Mouse (Mus musculus) retina, postnatal 1 day (tissue): ENCODE measurements around the gene Ccdc183.

Source experiments
- DNase-seq: peaks from one replicate; pipeline ENCODE4 v3.0.0-alpha.2; 2012

The Ccdc183 gene

DNA sequence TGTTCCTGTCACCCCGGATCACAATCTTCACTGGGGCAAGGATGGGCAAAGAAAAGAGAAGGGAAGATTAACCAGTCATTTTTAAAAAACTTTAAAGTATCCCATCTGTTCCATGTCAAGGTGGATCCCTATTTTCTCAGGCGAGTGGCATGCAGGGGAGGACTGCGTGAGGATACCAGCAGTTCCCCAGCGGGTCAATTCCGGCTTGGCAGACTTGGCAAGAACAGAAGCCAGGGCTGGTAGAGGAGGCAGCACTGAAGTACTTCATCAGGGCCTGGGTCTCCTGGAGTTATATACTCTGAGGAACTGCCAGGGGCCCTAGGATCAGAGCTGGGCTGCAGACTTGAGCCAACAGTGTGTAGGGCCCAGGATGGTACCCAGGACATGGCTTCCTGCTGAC, 15.0 kb downstream of the Ccdc183 start:
- DNase-seq, result no peak

DNA sequence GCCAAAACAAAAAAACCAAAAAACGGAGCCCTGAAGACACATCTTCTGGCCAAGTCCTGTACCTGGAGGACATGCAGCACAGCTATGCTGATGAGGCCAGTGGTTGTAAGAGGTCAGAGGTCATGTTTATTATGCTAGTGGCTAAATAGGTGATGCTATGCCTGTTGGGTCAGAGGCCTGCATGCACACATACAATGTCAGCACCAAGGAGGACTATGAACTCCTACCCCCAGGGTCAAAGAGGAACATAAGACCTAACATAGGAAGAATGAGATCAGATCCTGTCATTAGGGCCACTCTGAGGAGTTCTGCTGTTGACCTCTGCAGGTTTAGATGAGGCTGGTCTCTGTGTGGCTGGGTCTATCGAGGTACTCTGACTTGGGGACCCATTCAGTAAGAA, 17.4 kb downstream of the Ccdc183 start:
- DNase-seq, result no peak

DNA sequence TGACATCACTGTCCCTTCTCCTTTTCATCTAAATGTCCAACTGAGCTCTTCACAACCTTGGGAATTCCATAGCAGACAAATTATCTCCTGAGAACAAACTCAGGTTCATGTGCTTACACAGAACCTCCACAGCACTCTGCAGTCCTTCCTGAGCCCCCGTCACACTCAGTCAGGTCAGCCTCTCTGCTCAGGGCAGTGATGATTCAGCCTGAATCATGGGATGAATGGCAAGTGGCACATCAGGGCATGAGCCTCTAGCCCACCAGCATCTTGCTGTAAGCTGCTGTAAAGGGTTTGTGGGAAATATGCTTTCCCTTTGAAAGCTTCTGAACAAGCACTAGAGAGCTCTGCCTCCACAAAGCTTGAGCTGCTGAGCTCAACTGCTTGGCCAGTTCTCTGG, 18.7 kb downstream of the Ccdc183 start:
- no peak for DNase-seq

DNA sequence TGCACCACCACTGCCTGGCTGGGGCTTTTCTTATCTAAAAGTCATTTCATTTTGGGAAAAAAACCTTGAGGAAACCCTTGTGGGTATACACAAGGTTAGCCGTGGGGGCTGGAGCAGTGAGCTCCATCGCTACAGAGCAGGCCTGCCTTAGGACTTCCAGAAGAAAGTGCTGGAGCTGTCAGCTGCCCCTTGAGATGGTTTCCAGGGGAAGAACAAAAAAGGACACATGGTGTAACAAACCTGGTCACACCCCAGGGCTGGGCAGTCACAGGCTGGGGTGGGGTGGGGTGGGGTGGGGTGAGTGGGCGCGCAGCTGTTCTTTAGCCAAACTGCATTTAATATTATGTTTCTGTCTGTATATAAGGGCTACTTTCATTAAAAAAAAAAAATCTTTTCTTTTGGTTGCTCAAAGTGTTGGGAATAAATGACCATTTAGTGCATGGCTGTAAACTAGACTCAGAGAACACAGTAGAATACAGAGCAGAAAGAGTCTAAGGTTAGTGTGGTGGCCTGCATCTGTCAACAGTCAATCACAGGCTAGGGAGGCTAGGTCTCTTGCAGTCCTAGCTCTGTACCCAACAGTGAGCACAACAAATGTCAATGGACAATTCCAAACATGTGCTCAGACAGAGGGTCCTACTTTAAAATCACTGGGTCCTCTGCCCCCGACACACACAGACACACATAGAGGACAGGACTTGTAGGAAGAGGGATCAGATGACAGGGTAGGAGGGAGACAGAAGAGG, 20.5 kb downstream of the Ccdc183 start:
- DNase-seq, result no peak

DNA sequence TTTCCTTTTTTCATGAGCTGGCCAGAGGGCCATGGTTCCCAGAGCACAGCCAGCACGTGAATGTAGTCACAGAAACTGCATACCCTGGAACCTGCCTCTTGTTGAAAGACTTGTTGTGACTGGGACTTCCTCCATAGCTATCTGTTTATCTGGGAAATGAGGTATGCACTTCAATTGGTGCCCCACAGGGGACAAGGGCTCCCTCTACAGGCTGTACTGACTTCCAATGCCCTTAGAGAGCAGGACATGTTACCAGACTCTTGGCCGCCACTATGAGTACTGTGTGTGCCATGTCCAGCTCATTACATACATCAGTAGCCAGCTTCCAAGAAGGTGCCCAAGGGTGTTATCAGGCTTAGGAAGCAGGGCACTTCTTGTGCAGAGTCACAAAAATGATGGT, 25.6 kb downstream of the Ccdc183 start:
- DNase-seq, result no peak

DNA sequence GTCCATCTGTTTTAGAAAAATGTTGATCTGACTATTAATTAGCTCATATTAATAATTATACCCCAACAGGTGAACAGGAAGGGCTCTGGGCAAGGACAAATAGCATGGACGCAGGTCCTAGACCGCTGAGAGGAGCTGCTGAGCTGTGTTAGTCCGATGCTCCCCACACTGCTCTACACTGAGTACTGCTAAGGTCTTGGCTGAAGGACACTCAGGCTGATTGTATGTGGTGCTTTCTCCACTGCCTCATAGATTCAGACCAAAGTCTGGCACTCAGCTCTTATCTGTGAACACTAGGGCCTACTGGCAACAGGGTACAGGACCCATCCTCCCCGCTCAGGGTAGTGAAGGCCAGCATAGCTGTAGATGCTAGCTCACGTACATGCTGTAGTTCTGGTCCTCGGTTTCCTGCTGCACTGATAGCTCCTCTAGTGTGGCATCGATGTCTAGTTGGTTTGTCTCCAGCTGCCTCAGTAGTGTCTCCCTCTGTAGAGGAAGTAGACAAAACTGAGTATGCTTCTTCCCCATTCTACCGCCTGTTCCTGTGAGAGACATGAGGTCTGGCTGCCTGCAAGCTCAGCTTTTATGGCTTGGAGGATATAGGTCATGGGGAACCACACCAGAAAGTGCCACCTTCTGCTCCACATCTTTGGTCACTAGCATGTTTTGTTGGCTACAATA, 29.1 kb downstream of the Ccdc183 start:
- DNase-seq, result no peak

DNA sequence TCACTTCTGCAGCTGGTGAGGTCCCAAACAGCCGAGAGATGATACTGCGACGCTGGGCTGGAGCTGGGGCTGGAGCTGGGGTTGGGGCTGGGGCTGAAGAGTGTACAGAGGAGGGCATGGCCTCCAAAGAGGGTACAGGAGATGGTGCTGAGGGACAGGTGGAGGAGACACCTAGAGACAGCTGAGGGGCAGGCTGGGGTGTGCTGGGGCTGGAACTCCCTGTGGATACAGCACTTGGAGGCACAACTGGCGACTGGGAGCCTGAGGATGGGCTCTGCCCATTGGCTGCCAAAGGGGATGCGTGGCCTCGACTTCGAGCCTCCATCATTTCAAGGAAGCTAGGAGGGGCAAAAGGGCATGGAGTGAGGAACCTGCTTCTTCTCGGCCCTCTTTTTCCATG, 30.2 kb downstream of the Ccdc183 start:
- DNase-seq, result no peak

DNA sequence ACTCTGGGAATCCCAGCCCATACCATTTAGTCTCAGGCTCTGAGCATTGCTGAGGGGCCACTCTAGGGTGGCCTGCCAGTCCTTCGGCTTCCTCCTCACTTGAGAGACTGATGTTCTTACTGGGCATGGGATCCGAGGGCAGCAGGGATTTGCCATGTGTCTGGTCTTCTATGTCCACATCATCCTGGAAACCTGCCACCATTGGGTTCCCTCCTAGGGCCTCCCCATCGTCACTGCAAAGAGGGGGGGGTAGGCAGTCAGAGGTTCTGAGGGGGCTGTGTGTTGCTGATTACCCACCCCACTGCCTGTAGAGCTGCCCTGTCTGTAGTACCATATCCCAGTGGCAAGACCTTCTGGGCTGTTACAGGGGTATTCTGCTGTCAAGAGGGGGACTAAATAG, 31.9 kb downstream of the Ccdc183 start:
- no peak for DNase-seq

DNA sequence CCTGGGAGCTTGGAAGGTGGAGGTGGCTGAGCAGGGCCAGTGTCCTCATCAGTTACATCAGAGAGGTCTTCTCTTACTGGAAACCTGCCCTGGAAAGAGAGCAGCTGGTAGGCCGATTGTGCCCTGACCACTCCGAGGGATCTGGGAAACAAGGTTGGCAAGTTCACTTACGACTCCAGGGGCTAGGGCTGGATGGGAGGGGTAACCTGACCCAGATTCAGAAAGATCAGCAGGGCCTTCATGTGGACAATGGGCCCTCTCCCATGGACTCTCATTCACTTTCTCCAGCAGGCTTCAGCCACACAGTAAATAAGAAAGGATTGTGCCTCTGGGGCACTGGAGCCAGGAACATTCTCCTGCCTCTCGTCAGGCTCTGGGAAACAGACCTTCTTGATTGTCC, 32.6 kb downstream of the Ccdc183 start:
- no peak for DNase-seq

DNA sequence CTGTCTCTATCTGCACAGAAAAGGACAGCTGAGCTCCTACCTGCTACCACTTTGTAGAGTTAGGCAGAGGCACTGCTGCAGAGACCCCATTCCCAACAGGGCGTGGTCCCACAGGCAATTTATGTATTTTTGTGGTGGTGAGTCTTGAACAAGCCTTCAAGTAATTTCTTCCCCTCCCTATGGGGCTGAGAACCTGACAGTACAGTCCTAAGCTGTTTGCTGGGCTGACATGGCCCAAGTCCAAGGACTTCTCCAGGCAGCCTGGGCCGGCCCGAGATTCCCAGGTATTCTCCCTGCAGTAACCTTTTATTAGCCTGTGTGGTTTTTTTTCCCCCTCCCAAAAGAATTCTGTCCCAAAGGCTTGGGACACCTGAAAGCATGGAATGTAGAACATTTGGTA, 33.3 kb downstream of the Ccdc183 start:
- DNase-seq, result no peak

DNA sequence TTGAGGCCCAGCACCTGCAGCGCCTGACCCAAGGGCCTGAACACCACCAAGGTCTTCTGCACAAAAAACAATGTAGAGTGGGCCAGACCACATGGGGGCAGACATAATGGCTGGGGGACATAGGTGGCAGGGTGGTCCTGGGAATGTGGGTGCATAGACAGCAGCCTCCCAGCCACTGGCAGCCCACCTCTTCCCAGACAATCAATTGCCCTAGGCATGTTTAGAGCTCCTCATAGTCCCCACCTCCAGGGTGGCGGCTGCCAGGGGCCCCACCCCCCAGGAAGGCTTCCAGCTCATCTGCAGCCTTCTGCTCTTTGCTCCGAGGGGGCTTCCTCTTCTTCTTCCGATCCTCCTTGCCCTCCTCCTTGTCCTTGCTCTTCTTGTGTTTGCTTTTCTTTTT, 33.9 kb downstream of the Ccdc183 start:
- no peak for DNase-seq

DNA sequence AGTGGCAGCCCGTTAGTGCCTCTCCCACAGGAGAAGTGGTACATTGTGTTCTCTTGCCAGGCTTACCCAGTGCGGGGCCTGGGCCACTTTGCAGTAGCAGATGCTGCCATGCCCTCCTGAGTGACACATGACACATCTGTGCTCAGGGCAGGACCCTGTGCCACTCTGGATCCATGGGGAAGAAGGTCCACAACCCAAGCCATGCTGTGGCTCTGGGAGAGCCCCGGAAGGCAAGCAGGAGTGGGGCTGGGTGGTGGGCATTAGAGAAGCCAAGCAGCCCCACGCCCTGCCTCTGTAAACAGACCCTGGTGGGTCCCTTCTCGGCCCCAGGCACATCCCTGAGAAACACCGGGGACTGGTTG, 34.4 kb downstream of the Ccdc183 start:
- DNase-seq, result no peak

DNA sequence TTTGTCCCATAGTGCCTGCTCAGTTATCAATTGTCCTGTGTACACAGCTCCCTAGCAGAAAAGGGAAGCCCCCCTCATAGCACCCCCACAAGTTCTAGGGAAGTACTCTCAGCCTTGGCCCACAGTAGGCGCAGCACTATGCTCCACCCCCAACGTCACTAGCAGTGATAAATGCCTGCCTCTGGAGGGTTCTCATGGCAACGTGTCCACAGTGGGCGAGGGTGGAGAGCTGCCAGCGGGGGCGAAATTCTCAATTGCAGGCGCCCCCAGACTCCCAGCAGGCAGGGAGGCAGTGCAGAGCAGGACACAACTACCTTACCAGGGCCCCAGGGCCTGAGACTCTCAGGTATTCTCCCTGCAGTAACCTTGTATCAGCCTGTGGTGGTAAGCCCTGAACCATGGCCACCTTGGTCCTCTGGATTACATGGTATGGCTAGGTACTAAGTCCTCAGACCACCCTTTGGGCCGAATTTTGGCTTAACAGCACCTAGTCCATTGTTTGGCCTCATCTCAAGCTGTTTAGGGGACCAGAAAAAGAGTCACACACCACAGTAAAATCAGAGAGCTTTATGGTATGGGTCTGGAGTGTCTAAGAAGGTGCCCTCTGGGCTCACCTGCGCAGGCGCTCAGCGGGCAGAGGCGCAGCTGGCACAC, 34.9 kb downstream of the Ccdc183 start:
- DNase-seq, result peak; percentile 50

DNA sequence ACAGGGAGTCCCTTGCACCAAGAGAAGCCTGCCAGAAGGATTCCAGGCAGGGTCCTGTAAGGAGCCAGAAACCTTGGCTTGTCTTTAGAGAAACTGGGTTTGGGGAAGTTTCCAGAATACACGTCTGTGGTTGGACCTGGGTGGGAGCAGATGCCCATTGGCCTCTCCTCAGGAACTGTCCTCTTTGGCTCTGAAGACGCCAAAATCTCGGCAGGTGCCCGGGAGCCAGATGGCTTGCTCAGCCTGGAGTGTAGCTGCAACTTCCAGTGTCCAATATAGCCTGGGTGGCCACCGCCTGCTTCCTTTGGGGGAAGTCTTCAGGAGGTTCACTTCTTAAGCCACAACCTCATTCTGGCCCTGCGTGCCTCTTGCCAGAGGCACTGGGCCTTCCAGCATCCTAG, 35.6 kb downstream of the Ccdc183 start:
- DNase-seq, result no peak

DNA sequence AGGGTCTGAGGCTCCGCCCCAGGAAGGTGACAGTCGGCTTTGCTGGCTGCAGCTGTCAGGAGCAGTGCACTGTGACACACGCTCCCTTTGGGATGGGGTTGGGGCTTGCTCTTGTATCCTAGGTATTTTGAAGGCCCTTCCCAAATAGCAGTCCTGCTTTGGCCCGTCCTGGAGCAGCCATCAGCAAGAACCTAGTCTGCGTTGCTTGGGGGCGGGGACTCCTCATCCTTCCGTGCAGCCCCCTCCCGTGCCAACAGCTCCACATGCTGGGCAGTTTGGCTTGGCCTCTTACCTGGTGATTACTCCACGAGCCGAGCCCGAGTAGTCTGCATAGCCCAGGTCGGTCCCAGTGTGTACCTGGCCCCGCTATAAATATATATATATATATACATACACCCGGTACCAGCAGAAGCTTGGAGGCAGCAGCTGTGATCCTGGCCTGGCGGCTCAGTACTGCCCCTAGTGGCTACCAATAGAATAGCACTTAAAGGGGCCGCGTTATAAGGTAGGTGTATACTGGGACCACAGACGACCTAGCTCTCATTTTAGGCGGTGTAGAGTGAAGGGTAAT, 36.1 kb downstream of the Ccdc183 start, which contains the start of gene Ajm1:
TSS of gene Ajm1 (minus strand) at position 464 of the 571 bp plus-strand sequence.
- DNase-seq, result peak; percentile 76

DNA sequence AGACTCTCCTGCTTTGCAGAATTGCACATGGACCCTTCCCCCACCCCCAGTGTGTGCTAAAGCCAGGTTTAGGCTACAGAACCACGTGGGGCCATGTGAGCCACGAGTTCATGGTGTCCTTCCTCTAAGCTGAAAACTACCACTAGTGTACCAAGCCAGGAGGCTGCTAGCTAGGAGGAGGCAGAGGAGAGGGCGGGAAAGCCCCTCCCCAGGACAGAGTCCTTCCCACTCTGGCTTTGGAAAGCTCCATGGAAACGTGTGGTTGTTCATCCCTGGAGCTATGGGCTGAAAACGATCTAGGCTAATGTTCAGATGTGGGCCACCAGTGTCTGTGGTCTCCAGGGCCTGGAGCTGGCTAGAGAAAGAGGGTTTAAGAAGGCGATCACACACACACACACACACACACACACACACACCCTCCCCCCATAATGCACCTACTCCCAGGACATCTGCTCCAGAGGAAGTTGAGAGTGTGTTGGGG, 36.8 kb downstream of the Ccdc183 start:
- no peak for DNase-seq

DNA sequence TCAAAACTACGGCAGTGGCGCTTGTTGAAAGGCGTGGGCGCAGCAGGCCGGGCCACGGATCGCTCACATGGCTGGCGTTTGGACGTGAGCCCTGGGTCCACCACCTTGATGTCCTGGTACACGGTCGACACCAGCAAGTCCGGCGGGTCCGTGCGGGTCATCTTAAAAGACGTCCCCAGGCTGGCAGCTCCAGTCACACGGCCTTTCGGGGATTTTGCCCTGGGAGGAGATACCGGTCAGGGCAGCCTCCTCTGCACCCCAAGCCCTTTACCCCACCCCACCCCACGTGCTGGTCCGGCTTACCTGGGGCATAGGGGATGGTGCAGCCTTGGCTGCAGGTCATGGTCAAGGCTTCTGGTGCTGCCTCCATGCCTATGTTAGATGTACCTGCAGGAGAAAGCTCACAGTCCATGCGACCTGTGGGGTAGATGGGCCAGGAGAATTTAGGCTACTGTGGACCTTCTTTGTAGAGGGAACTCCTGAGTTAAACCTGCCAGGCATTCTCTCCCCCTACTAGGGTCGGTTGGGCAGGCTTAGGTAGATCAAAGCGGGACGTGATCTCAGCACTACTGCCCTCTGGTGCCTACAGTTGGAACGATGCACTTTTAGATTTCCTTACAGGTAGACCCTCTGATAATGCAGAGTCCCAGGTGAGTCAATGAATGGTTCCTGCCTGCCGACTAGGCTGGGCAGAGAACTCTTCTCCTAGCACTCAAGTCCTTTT, 37.6 kb downstream of the Ccdc183 start:
- DNase-seq, result peak; percentile 55

DNA sequence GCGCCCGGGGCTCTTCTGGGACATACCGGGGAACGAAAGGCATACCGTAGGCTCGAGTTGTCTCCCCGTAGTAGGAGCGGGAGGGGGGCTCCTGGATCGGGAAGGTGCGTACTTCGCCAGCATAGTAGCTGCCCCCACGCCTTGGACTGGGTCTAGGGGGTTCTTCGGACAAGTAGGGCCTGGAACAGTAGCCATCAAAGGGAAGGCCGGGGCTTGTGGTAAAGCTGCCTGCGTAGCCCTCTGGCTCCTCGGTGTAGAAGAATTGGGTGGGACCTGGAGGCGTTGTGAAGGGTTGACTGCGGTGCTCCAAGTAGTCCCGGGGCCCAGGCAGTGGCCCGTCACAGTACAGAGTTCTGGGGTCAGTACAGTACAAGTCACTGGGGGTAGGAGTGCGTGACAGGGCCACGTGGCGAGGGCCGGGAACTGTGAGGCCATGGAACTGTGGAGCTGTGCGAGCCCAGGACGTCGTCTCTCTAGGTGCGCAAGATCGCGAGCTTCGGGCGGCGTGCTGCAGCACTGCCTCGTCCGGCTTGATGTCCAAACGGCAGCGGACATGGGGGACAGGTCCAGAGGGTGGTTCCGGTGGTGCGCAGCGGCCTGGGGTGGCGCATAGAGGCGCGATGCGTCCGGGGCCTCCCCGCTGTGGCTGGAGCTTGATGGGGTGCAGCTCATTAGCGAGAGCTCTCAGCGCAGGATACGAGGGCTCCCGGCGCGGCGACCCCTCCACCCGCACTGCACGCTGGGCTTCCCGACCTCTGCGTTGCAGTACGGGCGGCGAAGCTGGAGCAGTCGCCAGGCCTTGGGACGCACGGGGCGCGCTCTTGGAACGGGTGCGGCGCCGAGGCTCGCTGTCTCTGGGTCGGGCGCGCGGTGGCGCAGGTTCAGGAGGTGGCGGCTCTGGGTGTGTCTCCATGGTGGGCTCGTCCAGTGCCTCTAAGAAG, 38.4 kb downstream of the Ccdc183 start:
- DNase-seq, result peak; percentile 30

DNA sequence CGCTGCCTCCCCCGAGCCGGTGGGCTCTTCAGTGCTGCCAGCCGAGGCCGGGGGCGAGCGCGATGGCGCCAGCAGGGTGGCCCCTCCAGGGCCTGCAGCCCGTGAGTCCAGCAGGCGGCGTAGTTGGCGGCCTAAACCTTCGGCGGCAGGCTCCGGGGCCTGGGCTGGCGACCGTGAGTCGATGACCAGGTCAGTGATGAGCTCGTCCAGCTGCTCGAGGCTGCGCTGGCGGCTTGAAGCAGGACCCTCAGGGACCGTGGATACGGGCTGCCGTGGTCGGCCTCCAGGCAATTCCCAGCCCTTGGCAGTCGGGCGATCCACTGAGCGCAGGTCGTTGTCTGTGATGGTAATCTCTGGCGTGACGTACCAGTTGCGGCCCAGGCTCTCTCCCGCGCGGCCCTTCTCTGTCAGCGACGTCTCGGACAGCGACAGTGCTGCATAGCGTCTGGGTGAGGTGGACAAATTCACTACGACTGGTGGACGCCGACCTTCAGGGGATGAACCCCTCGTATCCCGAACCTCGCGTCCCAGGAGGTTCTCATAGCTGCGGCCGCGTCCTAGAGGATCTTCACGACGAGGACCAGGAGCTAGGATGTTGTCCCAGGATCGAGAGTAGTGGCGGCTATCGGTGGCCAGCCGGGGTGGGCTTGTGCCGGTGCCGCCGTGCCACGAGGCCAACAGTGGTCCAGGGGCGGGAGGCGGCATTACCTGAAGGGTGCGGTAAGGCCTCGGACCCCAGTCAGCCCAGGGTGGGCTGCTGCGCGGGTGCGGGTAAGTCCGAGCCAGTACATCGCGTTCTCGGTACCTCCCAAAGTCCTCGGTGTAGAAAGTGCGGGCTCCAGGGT, 39.3 kb downstream of the Ccdc183 start:
- DNase-seq, result peak; percentile 63

DNA sequence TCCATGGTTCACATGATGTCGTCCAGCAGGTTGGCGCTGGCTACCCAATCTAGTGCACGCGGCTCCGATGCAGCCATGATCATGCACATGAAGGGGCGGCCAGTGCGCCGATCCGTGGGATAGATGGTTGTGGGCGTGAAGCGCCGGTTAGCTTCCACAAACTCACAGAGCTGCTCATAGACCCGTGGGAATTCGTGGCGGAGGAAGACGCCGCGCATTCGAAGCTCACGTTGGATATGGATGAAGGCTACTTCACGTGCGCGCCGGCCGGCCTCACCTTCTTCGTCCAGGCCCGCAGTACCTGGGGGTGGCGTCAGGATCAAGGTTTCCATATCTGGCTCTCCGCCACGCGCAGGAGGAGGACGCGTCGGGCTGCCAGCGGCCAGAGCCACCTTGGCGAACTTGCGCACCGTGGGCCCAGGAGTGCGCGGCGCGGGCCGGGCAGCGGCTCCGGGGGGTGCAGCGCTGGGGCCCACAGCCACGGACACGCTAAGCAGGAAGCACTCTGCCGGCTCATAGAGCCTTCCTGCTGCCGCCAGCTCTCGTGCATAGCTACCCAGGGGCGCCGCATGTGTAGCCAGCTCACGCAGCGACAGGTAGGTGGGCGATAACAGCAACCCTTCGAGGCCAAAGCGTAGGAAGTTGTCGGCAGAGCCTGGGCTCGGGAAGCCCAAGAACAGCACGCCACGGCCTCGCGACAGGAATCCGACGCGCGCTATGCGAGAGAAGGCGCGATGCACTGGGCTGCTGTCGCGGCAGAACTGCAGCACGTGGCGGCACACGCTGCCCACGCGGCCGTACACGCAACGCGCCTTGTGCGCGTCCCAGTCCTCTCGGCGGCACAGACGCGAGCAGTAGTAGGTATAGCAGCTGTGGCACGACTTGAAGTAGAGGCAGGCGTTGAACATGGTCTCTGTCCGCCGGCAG, 40.2 kb downstream of the Ccdc183 start:
- DNase-seq, result peak; percentile 54
